Mouse (Mus musculus) right cerebral cortex, adult 18-20 months (tissue): ENCODE measurements at regions not wholly inside any gene's neighbourhood (a gene's known extent, or its start where the extent isn't known, plus 50 kb on each side); places are given as distances from the start of the nearest gene placed in this dataset.

Experiments used
- DNase-seq: peaks from one replicate; pipeline ENCODE4 v3.0.0; 2022; ENCODE audit warnings: mixed read lengths

GRCm38 (mm10) chr19:19421706-19422105, 310.7 kb upstream of the Rorb start:
- DNase-seq: peak; percentile 10
